Mouse (Mus musculus) common myeloid progenitor, adult 5-6 weeks (primary cell): ENCODE data around the gene Hmgcs2. TPM values are rescaled to one million over a fixed set of nuclear protein-coding genes. Genes with fewer than 3 reads are reported as not detected.

ENCODE experiments used
- ATAC-seq: replicated peaks from 2 replicates; pipeline ENCODE4 v1.8.0; 2016; ENCODE audit warnings: low read depth, mild to moderate bottlenecking, moderate TSS enrichment, inconsistent platforms; ENCODE audit not compliant: poor library complexity, severe bottlenecking
- total RNA-seq: library from RNA; stranded (forward); fragments of 200-1000, 187-1606 nt; gene quantifications from 2 replicates; pipeline ENCODE4 v1.2.3, GENCODE M21; 2017

Hmgcs2 gene
- total RNA-seq, 1 experiment from 2014 or later, result 0.05 TPM

GRCm38 (mm10) chr3:98335331-98335730 lies 55.1 kb downstream of the Hmgcs2 start:
- ATAC-seq, result peak; percentile 23

- peak; percentile 12; the same call in 1 of the 2 replicates for ATAC-seq
Observed at GRCm38 (mm10) chr3:98335886-98336285, 55.7 kb downstream of the Hmgcs2 start.

- ATAC-seq, result peak; percentile 23; the same call in 1 of the 2 replicates
Observed at GRCm38 (mm10) chr3:98336661-98337654, 56.7 kb downstream of the Hmgcs2 start.

- peak; percentile 47 for ATAC-seq
Observed at GRCm38 (mm10) chr3:98338584-98339041, 58.4 kb downstream of the Hmgcs2 start.

- ATAC-seq, result 0 out of 2 replicates have a peak, but pooled peaks have one; percentile 1
Observed at GRCm38 (mm10) chr3:98339097-98339705, 59.0 kb downstream of the Hmgcs2 start.

GRCm38 (mm10) chr3:98339706-98340109 lies 59.5 kb downstream of the Hmgcs2 start, which contains the start of gene Phgdh:
Phgdh (minus strand) TSS chr3:98339990.
- peak; percentile 66 for ATAC-seq

- no peak for ATAC-seq
Observed at GRCm38 (mm10) chr3:98340818-98341594, 60.8 kb downstream of the Hmgcs2 start.

GRCm38 (mm10) chr3:98343235-98343634 lies 63.0 kb downstream of the Hmgcs2 start:
- ATAC-seq, result no peak

GRCm38 (mm10) chr3:98348106-98348505 lies 67.9 kb downstream of the Hmgcs2 start:
- ATAC-seq, result peak; percentile 83

GRCm38 (mm10) chr3:98348705-98349104 lies 68.5 kb downstream of the Hmgcs2 start:
- peak; percentile 74 for ATAC-seq

GRCm38 (mm10) chr3:98353892-98354291 lies 73.7 kb downstream of the Hmgcs2 start:
- peak; percentile 26 for ATAC-seq

- ATAC-seq, result no peak
Observed at GRCm38 (mm10) chr3:98355344-98356025, 75.2 kb downstream of the Hmgcs2 start.

- ATAC-seq, result no peak
Observed at GRCm38 (mm10) chr3:98356026-98356365, 75.8 kb downstream of the Hmgcs2 start.

- ATAC-seq, result peak; percentile 66
Observed at GRCm38 (mm10) chr3:98356632-98357370, 76.6 kb downstream of the Hmgcs2 start.

Other genes with a start within 250 kb of the Hmgcs2 start
- 0.23 TPM in 1 of 2 replicates, not detected in the other for gene Adam30, start 119.8 kb upstream of the Hmgcs2 start, total RNA-seq
- not detected in 2 replicates for gene Reg4, start 58.3 kb upstream of the Hmgcs2 start, total RNA-seq
- 357 and 379 TPM in 2 replicates for gene Phgdh, start 59.6 kb downstream of the Hmgcs2 start, total RNA-seq
- gene Zfp697, start 102.0 kb downstream of the Hmgcs2 start, total RNA-seq, result 0.59 and 1.2 TPM in 2 replicates
- not detected in 2 replicates for gene Gm4450, start 176.7 kb downstream of the Hmgcs2 start, total RNA-seq
- not detected in 2 replicates for gene Hsd3b4, start 230.1 kb downstream of the Hmgcs2 start, total RNA-seq